Mouse (Mus musculus) CD4-positive helper T cell, adult 2 months (primary cell): ENCODE results near the gene Stk24.
"Not testable (repeated sequence)": the region's sequence is repeated elsewhere in the genome, so short reads cannot be mapped to it uniquely, and the experiment has no call there.

Source experiments
- DNase-seq: peaks from one replicate; pipeline ENCODE4 v3.0.0-alpha.2; 2012; ENCODE audit warnings: low read depth, missing footprints, low spot score

Gene Stk24

DNA sequence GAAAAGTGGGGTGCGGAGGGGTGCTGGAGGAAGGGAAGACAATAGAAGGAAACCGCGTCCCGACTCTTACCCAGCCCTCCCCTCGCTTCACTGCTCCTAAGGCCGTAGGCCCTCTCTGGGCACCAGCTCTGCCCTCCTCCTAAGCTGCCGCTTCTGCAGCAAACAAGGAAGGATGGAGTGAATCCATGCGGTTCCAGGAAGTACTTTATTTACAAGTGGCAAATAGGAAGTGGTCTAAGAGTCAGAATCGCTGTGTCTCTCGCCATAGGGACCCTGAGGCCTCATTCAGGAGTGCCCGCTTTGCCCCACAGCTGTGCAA is at the start of gene Stk24:
Stk24 (minus strand) TSS at position 185 of the 319 bp plus-strand sequence.
- no peak for DNase-seq

DNA sequence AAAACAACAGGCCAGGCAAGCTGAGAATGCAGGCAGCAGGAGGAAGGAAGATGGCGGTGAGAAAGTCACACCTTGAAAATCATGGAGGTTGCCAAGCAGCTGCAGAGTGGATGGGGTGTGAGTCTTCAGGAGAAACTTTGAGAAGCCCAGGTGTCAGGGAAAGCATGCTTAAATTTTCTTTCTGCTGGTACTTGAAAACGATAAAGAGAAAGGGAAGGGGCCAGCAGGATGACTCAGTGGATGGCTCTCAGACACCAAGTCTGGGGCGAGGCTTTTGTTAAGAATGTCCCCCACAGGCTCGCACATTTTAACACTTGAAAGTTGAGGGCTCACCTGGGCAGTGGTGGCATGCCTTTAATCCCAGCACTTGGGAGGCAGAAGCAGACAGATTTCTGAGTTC is 48.3 kb upstream of the Stk24 start:
- DNase-seq = no peak

DNA sequence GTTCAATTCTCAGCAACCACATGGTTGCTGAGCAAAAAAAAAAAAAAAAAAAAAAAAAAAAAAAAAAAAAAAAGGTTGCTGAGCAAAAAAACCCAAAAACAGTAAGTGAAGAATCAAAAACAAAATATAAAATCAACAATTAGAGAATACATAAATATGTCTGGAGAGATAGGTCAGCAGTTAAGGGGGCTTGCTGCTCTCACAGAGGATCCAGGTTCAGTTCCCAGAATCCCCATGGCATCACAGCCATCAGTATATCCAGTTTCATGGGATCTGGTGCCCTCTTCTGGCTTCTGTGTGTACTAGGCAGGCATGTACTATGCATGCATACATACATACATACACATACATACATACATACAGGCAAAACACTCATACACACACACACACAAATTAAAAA is 46.9 kb upstream of the Stk24 start:
- peak; percentile 45 for DNase-seq

DNA sequence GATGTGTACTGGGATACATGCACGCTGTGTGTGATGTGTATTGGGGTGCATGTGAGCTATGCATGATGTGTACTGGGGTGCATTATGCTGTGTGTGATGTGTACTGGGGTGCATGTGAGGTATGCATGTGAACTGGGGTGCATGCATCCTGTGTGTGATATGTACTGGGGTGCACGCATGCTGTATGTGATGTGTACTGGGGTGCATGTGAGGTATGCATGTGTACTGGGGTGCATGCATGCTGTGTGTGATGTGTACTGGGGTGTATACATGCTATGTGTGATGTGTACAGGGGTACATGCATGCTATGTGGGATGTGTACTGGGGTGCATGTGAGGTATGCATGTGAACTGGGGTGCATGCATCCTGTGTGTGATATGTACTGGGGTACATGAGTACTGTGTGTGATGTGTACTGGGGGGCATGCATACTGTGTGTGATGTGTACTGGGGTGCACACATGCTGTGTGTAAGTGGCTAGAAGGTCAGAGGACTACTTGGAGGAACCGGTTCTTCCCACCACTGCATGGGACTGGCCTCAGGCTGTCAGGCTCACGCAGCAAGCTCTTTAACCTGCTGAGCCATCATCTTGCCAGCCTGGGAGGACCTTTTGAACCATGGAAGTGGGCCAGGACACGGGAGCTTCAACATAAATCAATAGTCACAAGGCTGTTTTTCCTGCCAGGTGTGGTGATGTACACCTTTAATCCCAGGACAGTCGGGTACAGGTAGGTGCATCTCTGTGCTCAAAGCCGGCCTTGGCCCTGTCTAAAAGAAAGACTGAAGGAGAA is 45.4 kb upstream of the Stk24 start:
- no peak for DNase-seq

DNA sequence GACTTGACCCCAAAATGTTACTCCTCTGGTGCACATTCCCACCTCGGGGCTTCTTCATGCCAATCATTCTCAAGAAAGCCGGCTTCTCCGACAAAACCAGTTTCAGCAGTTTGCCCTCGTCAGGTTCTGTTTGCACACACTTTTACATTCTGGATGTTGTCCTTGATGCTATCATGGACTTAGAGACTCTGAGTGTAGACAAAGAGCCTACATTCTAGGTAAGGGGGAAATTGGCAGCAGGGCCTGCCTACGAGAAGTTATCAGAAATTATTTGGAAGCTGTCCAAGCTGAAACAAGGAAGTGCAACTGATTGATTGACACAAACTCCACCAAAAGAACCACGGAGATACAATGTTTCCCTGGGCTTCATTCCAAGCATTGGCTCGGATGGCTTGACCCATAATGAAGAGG is 43.5 kb upstream of the Stk24 start:
- peak; percentile 16 for DNase-seq

DNA sequence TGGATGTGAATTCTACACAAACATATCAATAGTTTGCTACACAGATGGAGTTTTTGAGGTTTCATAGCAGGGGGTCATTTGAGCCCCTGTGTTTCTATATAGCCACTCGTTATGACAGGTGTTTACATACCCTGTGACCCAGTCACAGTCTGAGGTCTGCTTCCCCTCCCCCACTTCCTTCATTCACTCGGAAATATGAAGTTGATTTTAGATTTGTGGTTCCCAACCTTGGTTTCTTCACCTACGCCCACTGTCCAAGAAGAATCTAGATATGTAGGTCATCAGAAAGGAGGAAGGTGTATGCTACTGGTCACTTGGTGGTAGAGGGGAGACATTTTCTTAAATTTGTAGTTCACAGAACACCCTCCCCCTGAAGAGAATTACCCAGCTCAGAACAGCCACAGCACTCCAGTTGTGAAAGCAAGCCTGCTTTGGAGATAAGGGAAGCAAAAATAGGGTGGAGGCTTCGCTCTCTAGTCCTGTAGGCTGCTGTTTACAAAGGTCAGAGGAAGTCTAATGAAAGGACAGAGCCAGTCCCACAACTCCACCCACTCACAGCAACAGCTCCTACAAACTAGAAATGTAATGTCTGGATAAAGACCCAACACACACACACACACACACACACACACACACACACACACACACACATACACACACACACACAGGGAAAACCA is 43.0 kb upstream of the Stk24 start:
- DNase-seq = peak; percentile 64

DNA sequence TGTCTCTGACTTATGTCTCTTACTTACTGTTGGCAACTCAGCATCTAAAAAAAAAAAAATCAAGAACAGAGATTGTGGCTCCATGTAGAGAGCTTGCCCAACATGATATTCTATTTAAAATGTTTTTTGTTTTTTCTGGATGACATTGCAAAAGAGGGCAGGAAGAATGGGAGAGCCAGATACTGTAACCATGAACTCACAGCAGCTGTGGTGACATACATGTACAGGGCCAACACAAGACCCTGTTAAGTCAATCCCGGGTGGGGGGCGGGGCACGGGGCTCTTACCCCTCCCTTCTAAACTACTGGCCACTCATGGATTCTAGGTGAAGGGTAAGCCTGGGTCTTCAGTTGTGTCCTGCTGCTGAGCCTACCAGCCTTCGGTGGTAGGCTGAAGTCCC is 42.2 kb upstream of the Stk24 start:
- peak; percentile 23 for DNase-seq

DNA sequence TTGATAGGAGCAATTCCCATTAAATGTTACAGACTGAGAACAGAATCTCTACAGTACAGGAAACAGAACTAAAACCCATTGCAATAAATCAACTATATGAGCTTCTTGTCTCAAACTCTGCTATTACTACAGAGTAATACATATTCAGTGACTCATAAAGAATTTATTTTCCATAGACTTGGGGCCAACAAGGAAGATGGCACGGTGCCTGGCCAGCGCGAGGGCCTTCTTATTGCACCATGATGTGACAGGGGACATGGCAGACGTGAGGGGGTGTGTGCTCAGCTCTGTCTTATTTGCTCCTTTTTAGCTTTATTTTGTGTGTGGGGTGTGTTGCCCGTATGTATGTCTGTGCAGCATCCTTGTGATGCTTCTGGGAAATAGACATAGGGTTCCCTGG is 37.8 kb upstream of the Stk24 start:
- DNase-seq = no peak

DNA sequence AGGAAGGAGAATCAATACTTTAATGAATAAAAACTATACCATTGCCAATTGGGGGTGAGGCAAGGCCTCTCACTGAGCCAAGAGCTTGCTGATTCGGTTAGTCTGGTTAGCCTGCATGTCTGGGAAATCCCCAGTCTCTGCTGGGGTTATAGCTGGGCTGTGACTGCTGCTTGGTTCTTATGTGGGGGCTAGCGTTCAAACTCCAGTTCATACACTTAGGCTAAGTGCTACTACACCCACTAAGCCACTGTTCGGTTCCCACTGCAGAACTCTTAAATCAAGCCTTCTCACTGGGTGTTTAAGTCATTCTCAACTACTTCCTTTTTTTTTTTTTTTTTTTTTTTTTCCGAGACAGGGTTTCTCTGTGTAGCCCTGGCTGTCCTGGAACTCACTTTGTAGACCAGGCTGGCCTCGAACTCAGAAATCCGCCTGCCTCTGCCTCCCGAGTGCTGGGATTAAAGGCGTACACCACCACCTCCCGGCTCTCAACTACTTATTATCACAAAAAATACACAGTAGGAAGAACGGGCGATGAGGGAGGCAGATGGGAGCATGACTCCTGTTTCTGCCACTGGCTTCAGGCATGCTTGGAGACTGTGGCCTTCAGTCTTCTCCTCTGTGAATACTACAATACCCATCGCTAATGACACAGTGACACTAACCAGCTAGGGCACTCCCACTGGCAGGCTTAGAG is 37.0 kb upstream of the Stk24 start:
- DNase-seq = peak; percentile 36

DNA sequence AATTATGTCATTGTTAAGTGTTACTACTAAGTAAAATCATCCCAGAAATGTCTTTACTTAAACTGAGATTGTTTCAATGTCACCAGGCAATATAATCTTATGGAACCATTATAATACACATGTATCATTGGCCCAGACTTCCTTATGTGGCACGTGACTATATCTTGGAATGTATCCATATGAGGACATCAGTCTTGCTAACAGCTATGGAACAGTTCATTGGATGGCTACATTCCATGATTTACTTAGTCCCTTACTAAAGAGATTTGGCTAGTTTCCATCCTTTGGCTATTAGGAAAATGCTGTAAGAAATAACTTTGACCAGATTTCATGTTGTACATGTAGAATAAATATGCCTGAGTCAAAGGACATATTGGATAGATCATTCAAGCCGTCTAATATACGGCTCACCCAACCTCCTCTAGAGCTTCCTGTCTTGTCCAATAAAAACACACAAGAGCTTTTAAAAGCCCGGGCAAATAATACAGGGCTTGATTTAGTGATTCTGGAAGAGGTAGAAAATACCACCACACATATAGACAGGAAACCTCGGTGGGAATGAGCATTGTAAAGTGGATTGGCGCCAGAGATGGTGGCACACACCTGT is 34.9 kb upstream of the Stk24 start:
- DNase-seq = no peak

DNA sequence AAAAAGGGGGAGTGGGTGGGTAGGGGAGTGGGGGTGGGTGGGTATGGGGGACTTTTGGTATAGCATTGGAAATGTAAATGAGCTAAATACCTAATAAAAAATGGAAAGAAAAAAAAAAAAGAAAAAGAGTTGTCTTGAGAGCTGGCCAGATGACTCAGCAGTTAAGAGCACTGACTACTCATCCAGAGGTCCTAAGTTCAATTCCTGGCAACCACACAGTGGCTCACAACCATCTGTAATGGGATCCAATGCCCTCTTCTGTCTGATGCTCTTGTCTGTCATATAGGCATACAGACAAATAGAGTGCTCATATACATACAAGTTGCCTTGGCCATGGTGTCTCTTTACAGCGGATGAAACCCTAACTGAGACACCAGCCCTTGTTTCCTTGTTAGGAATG is 33.9 kb upstream of the Stk24 start:
- not testable (repeated sequence) for DNase-seq

DNA sequence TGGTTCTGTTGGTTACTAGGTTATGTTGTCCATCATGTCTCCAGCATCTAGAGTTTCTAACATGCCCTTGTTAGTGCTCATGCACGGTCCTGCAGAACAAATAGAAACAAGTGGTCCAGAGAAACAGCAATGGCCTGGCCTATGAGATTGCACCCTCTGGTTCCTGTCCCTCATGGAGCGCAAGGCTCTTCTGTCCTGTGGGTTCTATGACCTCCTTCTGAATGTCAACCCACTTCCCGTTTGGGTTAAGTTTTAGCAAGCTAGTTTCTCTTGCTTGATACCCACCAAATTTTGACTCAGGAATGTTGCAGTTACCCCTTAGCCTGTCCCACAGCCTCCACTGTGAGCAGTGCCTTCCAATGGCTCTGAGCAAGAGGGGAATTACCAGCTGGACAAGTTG is 29.1 kb upstream of the Stk24 start:
- peak; percentile 9 for DNase-seq

DNA sequence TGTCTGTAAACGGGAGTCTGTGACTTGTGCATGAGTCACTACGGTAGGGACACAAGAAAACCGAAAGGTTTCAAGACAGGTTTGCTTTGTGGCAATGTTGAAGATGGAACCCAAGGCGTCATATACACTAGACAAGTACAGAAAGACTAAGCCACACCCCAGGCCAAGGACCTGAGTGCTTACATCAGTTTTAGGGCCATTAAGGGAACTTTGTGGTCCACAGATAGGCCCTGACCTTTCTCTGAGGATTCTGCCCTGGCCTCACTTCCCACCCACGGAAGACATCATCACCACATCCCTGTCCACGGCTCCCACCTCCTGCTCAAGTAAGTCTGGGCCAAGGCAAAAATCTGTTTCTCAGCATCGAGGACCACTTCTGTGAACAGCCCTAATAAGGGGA is 27.1 kb upstream of the Stk24 start:
- no peak for DNase-seq

DNA sequence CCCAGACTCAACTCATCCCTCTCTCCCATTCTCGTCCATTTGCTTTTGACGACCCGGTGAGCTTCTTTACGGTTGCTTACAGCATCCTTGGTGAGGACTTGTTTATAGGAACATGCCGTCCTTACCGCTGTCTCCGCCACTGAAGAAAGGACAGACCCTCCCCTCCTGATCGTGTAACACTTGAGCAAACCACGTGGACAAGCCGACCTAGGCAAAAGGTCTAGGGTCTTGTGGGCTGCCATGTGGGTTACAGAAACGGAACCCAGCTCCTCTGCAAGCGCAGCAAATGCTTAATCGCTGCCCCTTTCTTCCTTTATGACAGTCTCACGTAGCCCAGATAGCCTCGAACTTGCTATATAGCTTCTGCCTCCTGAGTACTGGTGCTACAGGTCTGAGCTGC is 25.7 kb upstream of the Stk24 start:
- peak; percentile 28 for DNase-seq

DNA sequence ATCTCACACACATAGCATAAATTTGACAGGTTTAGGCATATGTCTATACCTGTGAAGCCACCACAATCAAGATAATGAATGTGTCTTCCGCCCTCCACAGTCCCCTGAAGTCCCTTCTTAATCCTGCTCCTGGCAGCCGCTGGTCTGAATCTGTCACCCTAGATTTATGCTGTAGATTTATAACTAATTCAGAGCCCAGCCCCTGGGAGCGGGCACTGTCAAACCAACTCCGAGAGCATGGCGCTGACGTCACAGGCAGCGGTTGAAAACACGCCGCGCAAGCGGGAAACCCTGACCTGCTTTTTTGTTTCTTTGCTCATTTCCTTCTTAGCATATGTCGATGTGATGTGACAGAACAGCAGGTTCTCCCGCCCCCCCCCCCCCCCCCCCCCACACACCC is 25.3 kb upstream of the Stk24 start:
- DNase-seq = peak; percentile 82

DNA sequence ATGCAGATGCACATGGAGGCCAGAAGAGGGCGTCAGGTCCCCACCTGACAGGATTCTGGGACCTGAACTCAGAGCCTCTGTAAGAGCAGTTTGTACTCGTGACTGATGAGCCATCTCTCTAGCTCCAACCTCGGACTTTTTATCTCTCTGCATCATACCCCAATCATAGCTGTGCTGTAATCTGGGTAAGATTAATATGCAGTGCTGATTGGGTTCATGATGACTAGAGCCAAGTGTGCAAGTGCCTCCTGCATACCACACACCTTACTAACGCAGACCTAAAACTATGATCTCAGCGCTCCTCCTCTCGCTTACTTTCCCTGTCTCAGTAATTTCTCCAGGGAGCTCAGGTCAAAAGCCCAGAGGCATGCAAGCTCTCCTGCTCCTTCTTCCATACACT is 19.9 kb upstream of the Stk24 start:
- no peak for DNase-seq

DNA sequence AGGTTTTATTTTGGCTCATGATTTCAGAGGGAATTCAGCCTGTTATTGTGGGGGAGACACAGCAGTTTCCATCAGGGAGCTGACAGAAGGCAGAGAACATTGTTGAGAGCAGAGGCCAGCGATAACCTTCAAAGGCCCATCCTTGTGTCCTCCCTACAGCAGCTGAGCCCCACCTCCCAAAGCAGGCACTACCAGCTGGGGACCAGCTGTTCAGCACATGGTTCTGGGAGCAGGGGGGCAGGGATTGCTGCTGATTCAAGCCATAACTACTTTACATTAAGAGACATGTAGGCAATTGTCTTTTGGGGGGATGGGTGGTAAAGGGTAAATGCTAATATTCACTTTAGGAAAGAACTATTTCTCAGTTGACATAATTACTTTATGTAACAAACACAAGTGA is 17.7 kb upstream of the Stk24 start:
- DNase-seq = no peak

DNA sequence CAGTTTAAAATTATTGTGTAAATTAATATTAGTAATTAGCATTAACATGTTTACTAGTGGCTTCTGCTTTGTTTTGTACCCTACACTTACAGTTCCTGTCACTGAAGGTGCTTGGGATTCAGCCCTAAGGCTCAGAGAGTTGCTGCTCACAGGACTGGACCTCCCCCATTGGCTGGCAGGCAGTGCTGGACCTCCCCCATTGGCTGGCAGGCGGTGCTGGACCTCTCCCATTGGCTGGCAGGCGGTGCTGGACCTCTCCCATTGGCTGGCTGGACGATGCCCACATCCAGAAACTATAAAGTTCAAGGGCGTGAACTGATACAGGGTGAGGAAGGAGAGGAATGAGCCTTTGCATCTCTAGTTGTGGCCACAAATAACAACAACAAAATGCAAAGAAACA is 15.3 kb upstream of the Stk24 start:
- no peak for DNase-seq

DNA sequence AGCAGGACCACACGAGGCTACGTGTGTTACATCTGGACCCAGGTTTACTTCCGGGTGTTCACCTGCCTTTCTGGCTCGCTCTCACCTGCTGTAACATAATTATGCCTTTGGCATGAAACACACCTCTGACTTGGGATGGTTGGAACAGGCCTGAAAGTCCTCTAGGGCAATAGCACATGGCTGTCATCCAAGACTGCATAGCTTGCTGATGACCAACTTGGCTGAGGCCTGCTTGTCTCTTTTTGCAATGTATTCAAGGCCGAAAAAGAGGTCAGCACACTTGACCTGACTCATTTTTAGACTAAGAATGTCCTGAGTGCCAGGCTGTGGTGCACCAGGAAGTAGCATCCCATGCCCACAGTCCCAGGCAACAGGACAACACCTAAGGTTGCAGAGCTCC is 12.1 kb upstream of the Stk24 start:
- DNase-seq = no peak

DNA sequence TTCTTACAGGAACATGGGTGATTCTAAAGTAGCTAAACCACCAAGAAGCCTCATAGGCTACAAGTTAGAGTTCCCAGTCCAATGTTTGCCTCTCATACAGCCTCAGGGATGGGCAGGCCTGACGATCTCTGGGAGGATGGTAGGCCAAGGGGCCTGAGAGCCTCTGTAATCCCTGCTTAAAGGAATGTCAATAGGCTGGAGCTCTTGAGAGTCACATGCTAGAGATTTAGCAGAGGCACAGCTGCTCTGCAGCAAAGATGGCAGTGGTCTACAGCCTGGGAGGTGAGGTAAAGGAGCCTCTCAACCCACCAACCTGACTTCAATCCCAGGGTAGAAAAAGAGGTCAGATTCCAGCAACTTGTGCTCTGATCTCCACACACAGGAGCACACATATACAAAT is 7.9 kb upstream of the Stk24 start:
- no peak for DNase-seq

DNA sequence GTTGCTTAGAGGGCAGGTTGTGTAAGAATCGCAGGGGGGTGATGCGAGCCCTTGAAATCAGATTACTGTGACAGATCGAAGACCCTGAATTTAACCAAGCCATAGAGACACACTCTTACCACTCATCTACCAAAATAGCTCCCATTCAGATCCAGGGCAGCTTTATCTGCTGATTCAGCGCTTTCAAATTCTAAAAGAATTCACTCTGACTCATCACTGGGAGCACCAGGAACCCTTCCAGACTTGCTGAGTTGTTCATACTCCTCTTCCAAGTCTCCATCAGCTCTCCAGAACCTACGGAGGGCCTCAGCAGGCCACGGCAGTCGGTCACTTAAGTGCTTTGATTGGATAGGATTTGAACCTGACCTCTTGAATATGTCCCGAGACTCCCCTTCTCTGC is 5.6 kb upstream of the Stk24 start:
- no peak for DNase-seq

DNA sequence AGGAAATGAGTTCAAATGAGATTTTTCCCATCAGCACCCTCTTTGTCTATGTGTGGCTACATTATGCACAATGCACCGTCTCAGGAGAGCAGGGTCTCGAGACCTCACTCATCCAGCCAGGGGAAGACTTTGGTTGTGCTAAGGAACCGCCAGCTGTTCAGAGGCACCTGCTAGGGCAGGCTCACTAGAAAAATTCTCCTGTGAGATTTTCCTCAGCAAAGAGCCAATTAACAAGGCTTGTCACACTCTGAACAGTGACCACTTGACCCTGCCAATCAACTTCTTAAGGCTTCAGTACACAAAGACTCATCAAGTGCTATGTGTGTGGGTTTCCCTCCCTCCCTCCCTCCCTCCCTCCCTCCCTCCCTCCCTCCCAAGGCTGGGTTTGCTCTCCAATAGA is 4.0 kb upstream of the Stk24 start:
- no peak for DNase-seq
